Mouse (Mus musculus) monocyte, adult 5-6 weeks (primary cell): ENCODE results near the gene Osbpl7. TPM values are rescaled to one million over a fixed set of nuclear protein-coding genes. Genes with fewer than 3 reads are reported as not detected.

ENCODE experiments used
- ATAC-seq: fragments of 153-309, 156-312 bp; replicated peaks from 2 replicates; pipeline ENCODE4 v1.8.0; 2017; ENCODE audit warnings: mild to moderate bottlenecking; ENCODE audit not compliant: low TSS enrichment, insufficient number of reproducible peaks, severe bottlenecking, poor library complexity, low FRiP score
- total RNA-seq: library from RNA; stranded (forward); fragments of 200-1000, 200-491, 200-594 nt; gene quantifications from 3 replicates; pipeline ENCODE4 v1.2.3, GENCODE M21; 2017

Gene Osbpl7
- total RNA-seq, 1 experiment from 2014 or later, result 10.0 TPM

DNA sequence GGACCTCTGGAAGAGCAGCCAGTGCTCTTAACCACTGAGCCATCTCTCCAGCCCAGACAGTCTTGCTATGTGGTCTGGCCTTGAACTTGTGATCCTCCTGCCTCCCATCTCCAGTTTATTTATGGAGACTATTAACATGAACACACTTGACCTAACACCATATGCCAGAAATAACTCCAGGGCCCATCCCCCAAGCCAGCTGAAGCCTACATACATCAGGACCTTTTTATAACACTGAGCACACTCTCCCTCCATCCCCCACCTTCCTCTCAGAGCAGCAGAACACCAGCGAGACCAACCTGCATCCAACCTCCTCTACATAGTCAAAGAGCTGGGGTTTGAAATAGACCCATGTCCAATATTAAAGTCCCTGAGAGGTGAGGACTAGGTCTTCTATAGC is 20.7 kb downstream of the Osbpl7 start:
- ATAC-seq, result no peak

DNA sequence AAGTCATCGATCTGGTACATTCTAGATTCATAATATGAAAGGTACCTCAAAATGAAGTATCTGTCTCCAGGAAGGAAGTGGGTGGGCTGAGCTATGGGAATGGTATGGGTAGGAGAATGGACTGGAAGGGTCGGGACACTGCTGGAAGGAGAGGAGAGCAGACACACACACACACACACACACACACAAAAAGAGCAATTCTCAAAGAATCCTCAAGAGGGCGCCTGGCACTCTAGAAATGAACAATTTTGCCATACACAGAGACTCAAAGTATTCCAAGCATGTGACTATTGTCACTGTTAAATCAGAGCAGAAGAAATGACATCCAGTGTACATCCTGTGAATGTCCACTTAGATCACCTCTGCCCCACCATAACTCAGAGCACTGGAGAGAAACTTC is 22.1 kb downstream of the Osbpl7 start:
- ATAC-seq, result peak; percentile 65

DNA sequence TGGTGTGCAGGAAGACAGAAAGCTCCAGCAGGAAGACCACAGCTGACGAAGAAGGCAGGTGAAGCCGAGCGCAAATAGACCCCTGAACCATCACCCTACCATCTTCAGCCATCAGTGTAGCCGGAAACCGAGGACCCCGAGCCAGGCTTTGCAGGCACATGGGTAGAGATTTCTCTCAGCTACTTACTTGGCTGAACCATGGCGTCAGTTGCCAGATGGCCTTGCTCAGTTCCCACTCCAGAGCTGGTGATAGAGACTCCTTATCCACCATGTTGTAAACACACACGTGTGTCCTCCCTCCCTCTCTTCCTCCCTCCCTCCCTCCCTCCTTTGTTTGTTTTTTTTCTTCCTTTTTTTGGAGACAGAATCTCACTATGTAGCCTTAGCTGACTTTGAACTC is 23.8 kb downstream of the Osbpl7 start:
- ATAC-seq, result no peak

DNA sequence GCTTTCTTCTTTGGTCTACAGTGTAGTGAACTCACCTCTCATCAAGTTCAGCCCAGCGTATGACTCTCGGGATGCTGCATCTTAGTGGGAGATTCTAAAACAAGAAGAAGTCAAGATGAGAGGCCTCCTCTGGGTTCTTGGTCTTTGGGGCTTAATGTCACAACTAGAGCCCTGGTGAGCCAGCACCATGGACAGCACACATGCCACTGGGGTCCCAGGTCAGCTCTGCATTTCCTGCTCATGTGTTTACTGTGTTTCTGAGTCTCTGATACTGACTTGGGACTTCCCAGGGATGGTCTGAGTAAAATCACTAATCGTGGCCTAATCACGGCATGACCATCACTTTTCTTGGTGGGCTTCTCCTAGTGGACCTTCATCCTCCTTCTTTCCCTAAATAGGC is 28.3 kb downstream of the Osbpl7 start:
- ATAC-seq, result no peak

DNA sequence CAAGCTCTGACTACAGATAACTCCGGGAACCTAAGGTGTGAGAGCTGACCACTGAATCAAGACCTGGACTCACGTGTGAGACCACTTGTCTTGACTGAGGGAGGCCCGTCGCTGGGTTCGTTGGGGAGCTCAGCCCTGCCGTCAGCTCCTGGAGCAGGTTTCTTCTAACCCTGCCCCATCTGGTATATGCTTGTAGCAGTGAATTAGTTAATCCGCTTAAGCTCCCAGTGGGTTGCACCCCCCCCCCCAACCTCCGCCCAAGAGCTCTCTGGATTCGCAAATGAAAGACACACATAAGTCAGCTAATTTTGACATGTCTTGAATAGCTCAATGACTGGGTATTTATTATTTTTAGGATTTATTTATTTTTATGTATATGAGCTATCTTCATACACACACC is 29.9 kb downstream of the Osbpl7 start:
- ATAC-seq, result no peak

DNA sequence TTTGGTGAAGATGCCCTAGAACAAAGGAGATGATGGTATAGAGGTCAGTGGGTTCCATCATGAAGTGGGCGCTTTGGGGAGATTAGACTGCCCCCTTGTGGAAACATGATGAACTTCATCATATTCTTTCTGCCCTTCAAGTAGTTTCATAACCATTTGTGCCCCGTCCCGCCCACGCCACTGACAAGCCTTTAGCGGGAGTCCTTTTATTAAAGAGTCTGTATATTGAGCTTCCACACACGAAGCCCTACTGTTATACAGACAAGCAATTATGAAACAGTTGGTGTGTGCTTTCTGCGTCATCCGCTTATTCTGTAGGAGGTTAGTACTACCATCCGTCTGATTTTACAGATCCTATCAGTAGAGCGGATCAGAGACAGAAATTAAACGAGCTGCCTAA is 32.5 kb downstream of the Osbpl7 start:
- peak; percentile 61 for ATAC-seq

DNA sequence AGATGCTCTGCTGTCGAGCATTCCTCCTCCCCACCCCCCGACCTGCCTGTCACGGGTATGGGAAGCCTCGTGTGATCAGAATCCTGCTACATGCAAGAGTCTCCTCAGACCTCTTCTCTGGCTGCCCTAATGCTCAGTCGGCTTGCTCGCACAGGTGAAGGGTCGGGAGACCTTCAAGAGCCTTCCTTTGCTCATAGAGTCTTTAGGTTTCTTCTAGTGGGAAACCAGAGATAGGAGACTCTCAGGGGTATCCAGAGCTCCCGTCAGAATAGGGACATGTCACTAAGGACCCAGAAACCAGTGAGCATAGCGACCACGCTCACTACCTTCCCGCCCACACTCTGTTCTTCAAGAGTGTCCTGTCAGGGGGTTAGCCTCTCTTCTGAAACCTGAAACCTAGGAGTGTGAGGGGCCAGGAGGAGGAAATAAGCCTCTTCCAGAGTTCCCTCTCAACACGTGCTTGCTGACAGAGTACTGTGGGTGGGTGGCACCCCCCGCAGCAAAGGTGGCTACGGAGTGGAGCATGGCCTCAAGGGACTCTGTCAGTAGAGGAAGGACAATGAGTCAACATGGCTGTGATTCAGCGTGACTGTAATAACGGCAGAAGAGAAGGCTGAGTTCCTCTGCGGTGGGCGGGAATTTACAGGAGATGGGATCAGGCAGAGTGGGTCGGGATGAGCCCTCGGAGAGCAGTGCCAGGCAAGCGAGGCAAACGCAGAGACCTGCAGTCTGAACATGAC is 33.1 kb downstream of the Osbpl7 start:
- 0 out of 2 replicates have a peak, but pooled peaks have one; percentile 7 for ATAC-seq

DNA sequence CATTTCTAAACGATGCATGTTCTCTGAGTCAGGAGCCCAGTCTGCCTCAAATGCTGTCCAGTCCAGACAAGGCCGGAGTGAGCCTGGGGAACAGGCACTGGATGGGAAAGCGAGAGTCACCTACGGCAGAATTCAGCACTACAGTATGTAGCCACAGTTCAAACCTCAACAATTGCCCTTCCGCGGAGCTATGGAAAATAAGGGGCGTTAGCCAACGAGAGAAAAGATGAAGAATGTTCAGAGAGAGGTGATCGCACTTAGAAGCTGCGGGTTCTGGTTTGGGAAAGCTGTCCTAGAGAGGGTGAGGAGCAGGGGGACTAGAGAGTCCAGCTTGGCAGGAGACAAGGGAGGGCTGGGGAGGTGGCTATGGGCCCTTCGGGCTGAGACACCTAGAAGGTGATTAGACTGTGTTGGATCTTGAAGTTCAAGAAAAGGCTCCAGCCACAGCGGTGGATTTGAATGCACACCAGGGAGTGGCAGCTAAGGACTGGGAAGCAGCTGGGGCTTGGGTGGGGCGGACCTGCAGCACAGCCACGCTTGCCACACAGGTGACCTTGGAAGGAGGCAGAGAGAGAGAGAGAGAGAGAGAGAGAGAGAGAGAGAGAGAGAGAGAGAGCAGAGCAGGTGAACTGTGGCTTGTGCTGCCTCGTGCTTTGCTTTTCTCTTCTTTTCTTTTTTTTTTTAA is 34.5 kb downstream of the Osbpl7 start:
- no peak for ATAC-seq

DNA sequence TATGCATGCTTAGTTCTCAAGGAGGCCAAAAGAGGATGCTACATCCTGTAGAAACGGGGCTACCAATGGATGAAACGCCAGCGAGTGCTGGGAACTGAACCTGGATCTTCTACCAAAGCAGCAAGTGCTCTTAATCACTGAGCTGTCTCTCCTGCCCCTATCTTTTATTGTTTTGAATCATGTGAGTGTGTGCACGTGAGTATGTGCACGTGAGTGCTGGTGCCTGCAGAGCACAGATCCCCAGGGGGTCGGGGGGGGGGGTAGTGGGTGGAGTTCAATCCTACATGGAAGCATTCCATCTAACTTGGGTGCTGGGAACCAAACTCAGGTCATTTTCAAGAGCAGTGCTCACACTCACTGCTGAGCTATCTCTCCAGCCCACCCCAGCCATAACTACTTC is 35.9 kb downstream of the Osbpl7 start:
- no peak for ATAC-seq

DNA sequence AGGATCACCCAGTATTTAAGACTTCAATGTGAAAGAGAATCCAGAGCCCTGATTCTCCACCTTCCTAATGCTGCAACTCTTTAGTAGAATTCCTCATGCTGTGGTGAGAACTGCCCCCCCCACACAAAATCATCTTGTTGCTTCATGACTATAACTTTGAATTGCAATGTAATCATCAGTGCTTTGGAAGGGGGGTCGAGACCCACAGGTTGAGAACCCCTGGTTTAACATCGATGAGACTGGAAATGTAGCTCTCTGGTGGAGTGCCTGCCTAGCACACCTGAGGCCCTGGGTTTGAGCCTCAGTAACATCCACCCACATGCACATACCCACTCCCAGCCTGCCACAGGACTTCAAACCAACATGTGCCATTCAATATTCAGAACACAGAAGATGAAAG is 44.2 kb downstream of the Osbpl7 start:
- ATAC-seq, result no peak

DNA sequence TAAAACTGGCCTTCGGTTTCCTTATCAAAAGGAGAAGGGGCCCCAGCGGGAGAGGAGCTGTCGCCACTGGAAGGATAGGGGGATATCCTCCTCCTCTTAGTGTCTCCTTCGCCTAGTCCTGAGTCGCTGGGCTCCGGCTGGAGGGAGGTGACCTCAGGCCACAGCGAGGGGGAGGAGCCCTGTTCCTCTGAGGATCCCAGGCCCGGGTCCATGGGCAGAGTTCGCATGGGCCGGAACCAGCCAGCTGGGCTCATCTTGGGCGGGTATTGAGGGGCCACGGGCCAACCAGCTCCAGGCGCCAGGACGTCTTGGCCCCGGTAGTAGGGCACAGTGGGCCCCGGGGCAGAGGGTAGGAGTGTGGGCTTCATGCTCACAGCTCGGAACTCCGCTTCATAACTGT is 48.4 kb downstream of the Osbpl7 start:
- ATAC-seq, result no peak

DNA sequence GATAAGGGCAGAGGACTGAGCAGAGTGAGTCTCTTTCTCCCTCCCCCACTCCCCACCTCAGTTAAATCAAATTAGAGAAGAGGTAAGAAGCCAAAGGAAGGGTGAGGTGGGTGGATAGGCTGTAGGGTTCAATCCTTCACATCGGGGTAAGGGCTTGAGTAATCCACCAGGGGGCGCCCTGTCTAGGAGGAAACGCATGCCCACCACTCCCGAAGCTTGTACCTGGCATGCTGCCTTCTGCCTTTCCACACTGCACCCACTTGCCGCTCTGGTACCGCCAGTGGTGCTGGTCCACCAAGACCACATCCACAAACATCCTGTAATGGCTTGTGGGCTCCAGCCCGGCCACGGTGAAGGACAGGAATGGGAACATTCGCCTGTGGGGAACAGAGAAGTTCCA is 51.3 kb downstream of the Osbpl7 start:
- peak; percentile 68 for ATAC-seq

DNA sequence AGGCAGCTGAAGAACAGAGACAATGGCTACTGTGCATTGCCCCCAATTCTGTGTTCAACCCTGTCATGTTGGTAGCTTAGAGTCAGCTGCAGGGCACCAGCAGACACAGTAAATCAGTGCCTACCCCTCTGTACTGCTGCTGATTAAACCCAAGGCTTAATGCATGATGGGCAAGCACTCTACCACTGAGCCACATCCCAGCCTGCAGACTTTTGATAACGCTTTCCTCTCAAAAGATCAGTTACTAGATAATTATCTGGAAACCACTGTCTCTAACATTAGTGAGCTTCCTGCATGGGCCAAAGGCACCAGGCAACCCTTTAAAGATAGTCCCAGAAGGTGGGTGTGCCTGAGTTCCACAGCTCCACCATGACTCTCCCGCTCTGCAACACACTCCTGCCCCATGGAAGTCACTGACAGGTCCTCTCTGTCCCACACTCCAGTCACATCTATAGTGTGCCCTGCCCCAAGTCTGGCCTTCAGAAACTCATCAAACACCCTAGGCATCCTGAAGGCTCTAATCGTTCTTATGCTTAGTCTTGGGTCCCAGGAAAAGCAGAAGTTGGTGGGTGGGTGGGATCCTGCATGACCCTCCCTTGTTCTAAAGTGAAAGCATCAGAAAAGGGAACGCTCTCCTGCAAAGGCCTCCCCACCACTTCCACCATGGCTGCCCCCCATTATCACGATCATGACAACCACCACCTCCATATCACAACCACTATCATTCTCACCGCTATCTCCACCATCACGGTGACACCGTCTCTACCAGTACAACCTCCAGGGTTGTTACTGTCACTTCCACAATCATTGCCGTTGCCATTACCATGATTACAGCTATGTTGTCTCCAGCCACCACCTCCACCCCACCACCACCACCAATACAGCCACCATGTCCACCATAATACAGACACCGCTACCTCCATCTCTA is 53.0 kb downstream of the Osbpl7 start:
- ATAC-seq, result peak; percentile 30; the same call in 1 of the 2 replicates

DNA sequence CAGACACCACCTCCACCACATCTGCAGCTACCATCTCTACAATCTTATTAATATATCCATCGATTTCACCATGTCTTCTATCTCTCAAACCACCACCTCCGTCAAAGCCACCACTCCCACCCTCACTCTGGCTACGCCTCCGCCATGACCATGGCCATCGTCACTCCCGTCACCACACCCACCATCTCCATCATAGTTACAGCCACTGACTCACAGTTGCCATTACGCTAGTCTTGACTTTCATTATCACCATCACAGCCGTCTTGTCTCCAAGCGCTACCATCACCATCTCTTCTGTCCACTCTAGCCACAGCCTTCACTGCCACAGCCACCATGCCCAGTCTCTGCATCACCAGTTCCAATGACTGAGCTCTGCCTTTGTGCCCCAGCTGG is 53.7 kb downstream of the Osbpl7 start:
- ATAC-seq, result peak; percentile 70

DNA sequence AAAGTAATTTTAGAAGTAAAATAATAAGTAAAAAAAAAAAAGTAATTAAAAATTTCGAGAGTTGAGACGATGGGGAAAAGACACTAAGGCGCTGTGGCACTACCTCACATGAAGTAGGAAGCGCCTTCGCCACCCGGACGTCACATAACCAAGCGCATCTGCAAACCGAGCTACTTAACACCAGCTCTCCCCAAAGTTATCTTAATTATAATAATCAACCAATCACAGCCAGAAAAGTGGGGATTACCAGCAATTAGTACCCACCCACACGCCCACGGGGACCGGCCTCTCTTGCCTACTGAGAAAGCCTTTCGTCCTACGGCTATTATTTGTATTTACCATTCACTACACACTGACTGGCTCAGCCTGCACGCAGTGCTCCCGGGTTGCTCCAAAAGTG is 58.5 kb downstream of the Osbpl7 start:
- ATAC-seq, result no peak

DNA sequence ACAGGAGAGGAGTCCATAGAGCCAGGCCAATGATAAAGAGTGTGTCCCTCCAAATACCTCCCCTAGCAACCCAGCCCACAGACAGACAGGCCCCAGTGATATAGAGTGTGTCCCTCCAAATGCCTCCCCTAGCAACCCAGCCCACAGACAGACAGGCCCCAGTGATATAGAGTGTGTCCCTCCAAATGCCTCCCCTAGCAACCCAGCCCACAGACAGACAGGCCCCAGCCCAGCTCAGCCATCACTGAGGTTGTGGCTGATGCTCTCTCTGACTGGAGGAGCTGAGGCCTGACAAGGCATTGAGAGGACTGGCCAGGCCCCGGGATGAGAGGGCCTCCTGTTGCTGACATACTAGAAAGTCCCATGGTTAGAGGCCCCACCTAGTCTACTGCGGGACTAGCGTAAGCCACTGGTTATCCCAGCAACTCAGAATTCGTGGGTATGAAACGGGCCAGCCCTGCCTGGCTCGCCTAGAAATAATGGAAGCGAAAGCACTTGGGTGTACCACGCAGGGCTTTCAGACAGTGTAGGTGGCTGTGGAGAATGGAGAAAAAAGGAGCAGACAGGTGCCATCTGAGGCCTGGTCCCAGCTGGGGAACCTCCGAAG is 62.2 kb downstream of the Osbpl7 start:
- ATAC-seq, result peak; percentile 61; the same call in 1 of the 2 replicates

DNA sequence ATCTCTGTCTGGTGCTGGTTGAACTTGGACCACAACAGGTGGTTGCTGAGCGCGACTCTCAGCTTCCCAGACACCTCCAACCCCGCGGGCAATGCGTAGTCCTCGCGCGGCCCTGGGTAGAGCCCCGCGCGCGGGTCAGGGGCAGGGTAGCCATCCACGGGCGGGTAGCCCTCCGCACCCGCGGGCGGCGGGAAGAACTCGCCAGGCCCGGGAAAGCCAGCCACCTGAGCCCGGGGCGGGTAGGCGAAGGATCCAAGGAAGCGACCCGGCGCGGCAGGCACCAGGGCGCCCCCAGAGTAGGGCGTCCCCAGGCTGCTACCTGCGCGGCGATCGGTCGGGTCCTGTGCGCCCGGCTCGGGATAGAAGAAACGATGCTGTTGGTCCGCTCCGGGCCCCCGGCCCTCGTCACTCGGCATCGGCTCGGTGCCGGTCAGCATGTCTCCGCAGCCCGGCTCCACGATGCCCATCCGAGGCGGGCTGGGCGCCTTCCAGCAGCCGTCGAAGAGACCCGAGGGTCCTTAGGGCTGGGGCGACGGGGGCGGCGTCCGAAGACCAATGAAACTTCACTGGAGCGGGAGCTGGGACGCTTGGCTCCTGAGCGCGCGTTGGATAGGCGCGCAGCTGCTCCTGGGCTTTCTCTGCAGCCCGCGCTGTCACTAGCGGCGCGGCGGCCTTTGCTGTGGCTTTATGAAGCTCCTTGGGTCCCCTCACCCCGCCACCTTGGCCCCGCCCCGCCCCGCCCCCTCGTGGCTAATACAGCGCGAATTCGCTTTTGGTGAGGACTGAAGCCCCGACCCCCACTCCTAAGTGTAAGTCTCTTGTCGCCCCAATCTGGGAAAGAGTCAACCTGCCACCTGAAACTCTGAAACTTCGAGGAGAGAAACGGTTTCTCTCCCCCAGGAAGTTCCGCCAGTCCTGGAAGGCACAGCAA is 64.5 kb downstream of the Osbpl7 start, which contains the start of gene Tbx21:
Gene Tbx21, minus strand, starts transcription at position 661 of the 931 bp plus-strand sequence.
- ATAC-seq, result no peak

DNA sequence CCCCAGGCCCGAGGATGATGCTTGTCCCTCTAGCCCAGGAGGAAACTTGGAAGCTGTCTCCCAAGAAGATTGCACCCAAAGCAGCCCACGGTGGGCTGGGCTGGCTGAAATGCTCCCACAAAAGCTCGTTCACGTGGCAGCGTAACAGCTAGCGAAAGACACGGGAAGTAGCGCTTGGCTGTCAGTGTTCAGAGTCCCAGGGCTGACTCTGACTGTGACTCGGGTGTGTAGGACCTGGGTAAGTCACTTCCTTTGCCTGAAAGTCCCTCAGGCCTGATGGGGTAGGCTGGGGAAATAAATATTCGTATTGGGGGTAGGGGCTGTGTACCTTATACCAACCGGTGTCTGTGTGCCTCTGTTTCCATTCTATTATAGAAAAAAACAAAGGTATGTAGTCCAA is 65.4 kb downstream of the Osbpl7 start:
- no peak for ATAC-seq
